Mouse (Mus musculus): ENCODE results near the gene Nit1. TPM values are rescaled to one million over a fixed set of nuclear protein-coding genes. Genes with fewer than 3 reads are reported as not detected.

Nit1 gene
- 83.2 and 86.9 TPM in 2 replicates for total RNA-seq (2021)
- long read RNA-seq, transcript Nit1-205 (5 exons, 2,932 nt), result minor isoform, 8 of 146 reads
- long read RNA-seq, transcript Nit1-202 (7 exons, 1,335 nt), result major isoform, 44 of 146 reads
- long read RNA-seq, transcript Nit1-201 (7 exons, 3,041 nt), result minor isoform, 12 of 146 reads
- long read RNA-seq, partial matches to known transcripts, result 22 of 146 reads
- long read RNA-seq, other reads (novel, unspliced or antisense), result 60 of 146 reads

DNA sequence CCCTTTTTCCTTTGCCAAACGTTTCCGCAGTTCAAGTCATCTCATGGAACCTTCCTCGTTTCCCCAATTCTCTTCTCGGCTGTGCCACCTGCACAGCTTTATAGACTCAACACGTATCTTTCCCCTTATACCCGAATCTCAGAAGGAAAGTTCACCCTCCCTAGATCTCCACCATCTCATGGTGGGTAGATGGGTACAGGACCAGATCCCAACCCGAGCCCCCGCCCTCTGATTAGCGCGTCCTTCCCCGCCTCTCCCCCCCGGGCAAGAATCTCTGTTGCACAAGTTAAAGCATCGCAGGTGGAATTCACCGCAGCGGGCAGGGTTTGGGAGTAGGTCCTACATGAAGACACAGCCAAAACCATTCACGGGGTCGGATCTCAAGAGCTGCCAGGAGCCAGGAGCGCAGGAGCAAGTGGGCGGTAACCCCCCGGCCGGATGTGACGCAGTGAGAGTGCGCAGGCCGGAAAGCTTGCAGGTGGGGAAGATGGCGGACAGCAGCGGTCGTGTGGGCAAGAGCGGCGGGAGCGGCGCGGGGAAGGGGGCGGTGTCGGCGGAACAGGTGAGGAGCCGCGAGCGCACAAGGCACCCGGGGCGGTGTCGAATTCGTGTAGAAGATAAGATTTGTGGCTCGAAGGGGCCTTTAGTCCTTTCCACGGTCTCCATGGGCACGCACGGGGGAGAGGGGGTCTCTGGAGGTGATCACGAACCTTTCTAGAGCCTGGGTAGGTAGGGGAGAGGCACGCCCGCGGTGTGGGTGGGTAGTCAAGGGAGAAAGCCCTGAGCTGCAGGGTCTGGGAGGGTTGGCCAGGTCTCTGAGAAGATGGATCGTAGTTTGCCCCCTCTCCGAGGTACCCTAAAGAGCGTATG, at the start of gene Nit1, which contains the start of gene Pfdn2:
Nit1 (minus strand) TSS at position 422 of the 870 bp plus-strand sequence.
Pfdn2 (plus strand) TSS at position 446 of the 870 bp plus-strand sequence.
- peak; percentile 93 for DNase-seq

DNA sequence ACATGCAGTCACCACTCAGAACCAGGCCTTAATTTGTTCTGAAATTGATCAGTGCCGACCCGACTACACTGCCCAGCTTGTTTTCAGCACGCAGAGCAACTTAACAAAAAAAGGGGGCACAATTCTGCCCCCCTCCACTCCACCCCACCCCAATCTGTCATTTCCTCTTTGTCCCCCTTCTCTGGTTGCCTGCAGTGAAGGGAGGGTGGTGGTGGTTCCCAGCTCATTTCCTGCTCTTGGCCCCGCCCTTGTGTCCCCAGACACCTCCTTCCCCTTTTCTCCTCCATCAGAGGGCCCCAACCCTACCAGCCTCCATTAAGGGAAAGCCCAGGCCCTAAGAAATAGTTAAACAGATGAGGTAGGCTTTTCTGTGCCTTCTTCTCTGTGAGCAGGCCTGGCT, 44.7 kb upstream of the Nit1 start:
- no peak for DNase-seq

DNA sequence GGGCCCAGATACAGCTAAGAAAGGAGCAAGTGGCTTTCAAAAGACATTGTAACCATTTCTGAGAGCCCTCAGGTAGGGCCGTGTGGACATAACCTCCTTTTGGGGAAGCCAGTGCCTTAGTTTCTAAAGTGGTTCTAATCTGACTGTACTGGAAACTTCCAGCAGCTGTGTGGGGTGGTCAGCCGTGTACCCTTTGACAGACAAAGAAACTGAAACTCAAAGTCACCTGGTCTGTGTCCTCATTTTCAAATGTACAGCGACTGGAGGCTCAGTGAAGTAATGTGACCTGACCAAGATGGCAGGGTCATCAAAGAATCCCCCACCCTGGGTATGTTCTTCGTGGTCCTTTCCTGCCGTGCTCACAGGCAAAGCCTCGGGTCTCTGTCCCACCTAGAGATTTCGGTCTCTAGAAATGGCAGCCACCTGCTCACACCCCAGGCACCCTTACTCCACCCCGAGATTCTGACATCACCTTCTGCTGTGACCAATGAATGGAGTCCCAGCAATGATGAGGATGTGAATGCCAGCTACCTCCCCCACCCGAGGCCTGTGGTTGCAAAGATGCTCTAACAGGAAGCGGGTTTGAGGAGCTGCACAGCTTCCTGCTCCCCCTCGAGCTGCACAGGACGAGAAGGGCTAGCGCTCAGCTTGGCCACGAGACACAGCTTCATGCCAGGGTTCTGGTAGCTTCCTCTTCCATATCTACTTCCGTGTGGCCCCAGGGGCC, 43.1 kb upstream of the Nit1 start, which contains the start of gene Arhgap30:
Arhgap30 (plus strand) TSS at position 579 of the 727 bp plus-strand sequence.
- no peak for DNase-seq

DNA sequence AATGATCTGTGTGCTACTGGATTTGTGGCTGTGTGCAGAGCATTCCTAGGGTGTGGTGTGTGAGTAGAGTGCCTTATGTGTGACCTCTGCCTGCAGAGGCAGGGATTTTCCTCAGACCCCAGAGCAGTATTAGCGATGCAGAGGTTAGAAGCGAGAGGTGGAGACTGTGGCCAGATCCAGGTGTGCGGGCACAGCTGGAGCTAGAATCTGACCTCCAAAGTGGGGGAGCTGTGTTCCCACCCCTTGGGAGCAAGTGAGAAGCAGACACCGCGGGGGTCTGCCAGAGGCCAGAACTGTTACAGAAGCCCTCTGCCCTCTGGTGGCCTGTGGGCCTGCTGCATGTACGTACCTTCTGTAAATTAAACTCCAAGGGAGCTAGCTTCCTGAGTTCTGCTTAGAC, 41.7 kb upstream of the Nit1 start:
- DNase-seq, result no peak

DNA sequence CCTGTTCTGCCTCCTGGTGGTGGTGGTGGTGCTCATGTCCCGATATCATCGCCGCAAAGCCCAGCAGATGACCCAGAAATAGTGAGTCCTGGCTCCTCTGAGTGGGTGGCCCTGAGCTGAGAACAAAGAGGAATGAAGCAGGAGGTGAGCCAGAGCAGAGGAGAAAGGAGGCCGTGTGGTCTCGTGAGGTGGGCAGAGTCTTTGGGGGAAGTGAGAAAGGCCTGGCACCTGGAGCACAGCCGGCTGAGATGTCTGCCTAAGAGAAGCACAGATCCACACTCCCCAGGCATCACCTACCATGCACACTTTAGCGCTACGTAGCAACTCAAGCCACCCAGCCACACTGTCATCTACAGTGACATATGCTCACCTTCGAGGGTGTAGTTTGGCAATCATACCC, 39.7 kb upstream of the Nit1 start:
- DNase-seq, result no peak

DNA sequence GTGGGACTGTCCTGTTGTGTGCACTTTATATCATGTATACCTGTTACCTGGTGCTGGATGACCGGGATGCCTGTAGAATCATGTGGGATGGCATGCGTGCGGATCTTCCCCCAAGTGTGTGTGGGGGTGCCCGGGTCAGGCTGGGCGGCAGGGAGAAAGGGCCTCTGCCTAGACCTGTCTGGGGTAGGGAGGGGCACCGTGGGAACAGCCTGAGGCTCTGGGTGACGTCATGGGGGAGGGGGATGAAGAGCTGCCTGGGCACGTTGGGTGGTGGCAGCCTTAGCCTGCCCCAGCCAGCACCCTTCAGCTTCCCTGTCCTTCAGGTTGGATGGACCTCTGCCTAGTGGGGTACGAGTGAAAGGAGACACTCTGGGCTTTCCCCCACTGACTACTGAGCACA, 38.9 kb upstream of the Nit1 start:
- DNase-seq, result no peak

DNA sequence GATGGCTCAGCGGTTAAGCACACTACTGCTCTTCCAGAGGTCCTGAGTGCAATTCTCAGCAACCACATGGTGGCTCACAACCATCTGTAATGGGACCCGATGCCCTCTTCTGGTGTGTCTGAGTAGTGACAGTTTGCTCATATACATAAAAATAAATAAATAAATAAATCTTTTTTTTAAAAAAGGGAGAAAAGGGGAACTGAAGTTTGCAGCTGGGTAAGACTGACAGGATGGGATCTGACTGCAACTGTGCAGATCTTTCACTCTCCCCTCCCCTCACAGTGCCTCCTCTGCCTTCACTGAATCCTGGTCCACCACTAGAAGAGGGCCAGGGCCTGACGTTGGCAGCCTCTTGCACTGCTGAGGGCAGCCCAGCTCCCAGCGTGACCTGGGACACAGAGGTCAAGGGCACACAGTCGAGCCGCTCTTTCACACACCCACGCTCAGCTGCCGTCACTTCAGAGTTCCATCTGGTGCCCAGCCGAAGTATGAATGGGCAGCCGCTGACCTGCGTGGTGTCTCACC, 36.7 kb upstream of the Nit1 start:
- no peak for DNase-seq

DNA sequence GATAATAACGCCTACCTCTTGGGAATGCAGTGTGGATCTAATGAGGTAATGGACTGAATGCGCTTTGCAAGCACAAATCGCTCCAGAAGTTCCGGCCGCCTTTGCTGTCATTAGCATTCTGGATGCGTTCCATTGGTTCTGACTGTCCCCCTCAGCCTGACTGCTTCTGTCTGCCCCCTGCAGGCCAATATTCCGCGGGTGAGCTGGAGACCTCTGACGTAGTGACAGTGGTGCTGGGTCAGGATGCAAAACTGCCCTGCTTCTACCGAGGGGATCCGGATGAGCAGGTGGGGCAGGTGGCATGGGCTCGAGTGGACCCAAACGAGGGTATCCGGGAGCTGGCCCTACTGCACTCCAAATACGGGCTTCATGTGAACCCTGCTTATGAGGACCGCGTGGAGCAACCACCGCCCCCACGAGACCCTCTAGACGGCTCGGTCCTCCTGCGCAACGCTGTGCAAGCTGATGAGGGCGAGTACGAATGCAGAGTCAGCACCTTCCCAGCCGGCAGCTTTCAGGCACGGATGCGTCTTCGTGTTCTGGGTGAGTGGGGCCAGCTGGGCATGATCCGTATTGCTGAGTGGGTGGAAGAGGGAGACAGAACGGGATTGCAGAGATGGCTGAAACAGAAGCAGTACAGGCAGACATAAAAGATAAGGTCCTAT, 34.6 kb upstream of the Nit1 start:
- DNase-seq, result peak; percentile 80

DNA sequence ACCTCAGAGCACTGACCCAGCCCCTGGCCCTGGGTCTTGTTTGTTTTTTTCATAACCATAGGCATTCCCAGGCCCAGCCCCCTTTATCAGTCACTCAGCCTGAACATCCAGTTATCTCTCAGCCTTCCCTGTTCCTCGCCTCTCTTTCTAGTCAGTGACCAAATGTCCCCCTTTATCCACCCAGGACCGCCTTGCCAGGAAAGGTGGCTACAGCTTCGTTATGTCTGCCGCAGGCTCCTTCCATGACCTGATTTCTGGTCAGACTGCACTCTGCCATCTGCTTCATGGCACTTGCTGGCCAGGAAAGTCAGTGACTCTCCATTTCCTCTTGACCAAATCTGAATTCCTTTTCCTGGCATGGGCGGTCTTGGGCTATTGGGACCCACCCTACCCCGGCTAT, 32.9 kb upstream of the Nit1 start:
- no peak for DNase-seq

DNA sequence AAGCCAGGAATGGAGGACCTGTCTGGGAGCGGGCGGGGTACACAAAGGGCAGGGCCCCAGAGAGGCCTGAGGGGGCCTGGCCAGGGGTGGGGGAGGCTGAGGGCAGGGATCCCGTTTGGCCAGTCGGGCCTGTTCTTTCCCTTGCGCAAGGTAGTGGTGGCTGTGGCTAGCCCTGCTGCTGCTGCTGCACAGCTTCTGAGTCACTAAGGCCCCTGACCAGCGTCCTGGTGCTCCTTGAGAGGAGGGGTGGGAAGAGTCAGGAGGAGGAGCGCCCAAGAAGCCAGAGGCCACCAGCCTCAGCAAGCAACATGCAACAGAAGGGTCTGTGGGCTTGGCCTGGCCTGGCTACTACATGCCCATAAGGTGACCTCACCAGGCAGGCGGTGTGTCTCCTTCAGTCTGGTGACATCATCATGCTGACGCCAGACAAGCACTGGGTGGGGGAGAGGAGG, 30.2 kb upstream of the Nit1 start:
- no peak for DNase-seq

DNA sequence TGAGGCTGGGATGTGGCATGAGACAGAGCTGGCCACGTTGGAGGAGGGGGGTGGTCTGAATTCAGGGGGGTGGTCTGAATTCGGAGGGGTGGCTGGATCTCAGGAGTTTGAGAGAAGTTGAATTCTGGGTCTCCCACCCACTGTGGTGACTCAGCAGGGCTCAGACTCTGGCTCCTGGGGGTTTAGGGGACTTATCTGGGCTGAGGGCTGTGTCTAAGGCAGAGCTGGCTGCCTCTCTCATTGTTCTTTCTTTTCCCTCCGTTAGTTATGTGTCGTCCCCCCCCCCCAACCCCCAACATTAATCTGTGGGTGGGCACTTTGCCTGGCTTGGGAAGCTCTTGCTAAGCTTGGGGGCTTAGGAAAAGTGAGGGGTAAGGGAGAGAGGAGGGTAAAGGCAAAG, 28.5 kb upstream of the Nit1 start:
- no peak for DNase-seq

DNA sequence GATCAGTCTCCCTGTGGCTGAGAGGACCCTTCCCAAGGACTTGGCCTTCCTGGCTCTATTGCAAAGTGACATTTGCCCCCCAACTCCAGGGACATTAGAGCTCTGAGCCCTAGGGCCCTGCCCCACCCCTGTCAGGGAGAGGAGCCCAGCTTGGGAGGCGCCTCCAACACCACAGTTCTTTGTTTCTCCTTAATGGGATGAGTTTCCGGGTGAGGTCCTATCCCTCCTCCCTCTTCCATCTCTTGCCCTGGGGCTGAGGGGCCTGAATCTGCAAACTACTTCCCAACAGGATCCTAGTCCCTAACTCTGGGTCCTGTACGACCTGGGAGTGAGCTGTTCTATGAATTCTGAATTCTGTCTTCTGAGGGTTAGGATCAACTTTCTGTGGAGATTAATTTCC, 27.4 kb upstream of the Nit1 start:
- DNase-seq, result no peak

DNA sequence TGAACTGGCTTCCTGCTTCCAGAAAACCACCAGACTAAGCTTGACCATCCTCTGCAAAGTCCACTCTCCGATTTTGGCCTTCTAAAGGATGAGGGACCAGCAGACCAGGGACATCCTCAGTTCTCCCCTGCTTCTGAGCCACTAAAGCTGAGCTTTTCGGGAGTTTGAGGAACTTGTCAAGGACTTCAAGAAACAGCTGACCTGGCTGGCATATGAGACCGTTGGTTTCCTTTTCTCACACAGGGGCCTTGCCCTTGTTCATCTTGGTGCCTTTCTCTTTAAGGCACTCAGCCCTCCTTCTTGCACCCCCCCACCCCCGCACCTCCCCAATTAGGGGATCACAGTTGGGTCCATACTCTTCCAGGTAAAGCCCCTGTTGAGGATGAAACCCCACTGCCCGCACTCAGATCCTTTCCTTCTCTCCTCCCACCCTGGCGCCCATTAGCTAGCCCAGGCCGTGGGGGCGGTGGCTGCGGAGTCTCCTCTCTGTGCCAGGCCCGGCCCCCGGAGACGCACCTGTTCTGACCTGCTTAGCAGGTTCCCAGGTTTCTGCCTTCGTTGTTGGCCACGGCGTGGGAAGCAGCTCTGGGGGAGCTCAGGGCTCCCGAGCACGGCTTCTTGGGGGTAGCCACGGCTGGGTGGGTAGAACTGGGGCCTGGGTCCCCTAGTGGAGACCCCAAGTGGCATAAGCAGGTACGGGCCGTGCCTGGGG, 24.6 kb upstream of the Nit1 start, which contains the start of gene Nectin4:
Nectin4 (plus strand) TSS at position 255 of the 712 bp plus-strand sequence.
- no peak for DNase-seq

DNA sequence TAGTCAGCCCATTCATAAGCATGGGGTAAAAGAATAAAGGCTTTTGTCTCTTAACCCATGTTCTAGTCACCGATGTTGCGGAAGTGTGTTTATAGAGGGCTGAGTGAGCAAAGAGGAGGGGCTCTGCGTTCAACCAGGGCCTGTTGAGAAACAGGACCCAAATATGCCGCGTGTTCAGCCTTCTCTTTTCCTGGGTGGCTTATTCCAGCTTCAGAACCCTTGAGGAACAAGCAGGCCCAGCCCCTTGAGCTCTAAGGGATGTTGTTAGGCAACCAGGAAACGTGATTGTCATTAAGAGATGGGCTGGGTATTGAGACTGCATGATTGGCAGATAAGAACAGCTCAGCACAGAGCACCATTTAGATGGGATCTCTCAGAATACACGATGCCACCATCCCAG, 20.5 kb upstream of the Nit1 start:
- DNase-seq, result no peak

DNA sequence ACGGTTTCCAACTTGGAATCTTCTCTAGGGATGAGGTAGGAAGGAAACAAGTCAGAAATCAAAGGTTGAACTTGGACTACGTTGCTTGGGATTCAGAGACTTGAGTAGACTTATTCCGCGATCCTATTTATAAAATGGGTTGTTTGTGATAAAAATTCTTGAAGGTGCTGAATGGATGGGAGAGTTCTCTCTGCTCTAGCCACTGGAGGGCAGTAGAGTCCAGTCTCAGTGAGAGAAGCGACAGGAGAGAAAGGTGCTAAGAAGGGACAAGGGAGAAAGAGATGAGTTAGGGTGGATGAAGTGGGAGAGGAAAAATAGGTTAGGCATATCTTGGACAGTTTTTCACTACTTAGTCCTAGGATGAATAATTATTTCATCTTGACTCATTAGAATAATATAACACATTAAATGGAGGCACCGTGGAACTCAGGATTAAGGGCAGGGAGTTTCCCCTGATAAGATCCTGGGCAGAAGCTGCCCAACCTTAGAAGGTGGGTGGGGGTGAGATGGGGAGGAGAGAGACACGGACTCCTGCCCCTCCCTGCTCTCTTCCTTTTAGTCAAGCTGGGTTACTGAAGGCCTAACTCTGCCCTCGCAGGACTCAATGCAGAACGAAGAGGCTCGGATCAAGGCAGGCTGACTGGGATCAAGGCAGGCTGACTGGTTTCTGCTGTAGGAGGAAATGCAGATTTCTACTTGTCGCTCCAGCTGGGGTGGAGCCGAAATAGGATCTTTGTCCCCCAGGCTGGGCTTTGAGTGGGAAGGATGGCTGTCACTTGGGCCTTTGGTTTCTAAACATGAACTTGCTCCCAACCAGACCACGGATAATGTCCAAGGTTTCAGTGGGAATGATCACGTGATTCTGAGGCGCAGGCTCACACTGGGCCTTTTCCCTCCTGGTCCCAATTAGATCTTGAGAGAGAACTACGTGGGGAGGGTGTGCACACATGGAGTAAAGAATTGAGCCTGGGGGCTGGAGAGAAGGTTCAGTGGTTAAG, 16.0 kb upstream of the Nit1 start:
- DNase-seq, result peak; percentile 61

DNA sequence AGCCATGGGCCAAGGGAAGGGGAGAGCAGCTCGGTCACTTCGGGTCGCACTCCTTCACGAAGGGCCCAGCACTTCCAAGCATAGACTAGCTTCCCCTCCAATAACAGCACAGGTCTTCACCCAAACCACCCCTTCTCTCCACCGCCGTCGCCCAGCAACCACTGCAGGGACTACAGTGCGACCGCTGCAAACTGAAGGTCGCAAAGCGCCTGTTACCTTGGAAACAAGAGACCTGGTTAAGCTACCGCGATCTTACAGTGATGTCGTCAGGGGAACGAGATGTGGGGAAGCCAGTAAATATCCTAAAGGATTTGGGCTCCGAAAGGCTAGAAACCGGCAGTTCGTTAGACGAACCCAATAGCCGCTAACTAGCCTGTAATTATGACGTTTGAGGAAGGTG, 15.2 kb upstream of the Nit1 start, which contains the start of gene Klhdc9:
Klhdc9 (minus strand) TSS at position 143 of the 400 bp plus-strand sequence.
- DNase-seq, result peak; percentile 82

DNA sequence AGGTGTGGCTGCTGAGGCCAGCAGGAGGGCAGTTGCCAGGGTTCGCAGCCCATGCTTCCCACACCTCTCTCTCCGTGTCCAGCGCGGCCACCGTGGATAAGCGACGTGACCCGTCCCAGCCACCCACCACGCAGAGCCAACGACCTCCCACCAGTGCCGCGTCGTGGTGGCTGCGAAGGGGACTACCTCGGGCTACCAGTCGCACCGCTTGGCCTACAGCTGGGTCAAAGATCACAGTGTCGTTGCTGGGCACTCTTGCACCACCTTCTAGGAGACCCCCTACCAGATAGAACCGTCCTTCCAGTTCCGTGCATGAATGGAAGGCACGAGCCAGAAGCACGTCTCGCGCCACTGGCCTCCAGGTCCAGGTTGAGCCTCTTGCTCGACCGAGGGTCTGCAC, 14.8 kb upstream of the Nit1 start:
- DNase-seq, result no peak

DNA sequence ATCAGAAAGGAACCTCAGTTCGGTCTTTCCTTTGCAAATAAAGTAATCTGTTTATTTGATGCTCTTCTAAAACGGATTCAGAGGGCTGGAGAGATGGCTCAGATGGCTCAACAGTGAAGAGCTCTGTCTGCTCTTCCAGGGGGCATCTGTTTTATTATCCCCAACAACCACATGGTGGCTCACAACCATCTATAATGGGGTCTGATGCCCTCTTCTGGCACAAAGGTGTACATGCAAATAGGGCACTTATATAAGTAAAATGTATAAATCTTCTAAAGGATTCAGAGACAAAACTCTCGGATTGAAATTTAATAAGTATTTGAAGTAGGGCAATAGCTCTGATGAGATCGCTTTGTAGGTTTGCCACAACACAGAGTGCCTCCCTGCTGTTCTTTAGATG, 13.0 kb upstream of the Nit1 start:
- no peak for DNase-seq

DNA sequence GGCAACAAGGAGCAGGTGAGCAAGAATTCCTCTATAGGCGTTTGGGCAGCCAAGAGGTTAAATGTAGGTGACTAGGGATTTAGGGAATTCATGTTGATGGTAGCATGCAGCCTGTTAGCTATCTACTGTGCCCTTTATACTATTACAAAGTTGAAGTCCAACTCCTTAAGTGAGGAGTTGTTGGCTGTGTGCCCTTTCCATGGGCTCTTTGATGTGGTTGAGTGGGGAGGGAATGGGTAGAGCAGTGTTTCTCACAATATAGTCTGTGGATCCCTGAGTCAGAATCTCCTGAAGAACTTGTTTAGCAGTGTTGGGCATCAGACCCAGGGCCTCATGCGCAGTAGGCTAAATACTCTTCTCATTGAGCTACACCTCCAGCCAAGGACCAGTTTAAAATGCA, 11.4 kb upstream of the Nit1 start:
- no peak for DNase-seq

DNA sequence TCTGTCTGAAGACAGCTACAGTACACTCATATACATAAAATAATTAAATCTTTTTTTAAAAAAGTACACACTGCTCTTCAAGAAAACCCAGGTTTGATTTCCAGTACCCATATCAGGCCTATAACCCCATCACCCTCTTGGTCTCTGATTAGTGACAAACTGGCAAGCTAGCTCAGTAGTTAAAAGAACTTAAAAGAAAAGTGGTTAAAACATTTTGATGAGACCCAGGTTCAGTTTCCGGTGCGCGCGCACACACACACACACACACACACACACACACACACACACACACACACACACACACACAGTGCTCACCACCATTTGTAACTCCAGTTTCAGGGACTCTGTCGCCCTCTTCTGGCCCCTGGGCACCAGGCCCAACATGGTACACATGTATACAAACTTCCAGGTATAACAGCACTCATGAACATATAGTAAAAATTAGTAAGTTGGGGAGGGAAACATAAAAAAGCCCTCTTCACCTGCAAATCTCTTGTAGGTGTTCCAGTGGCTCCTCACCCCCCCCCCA, 10.4 kb upstream of the Nit1 start:
- DNase-seq, result no peak

Data from adrenal gland, postnatal 25 days (tissue).